Mouse (Mus musculus): Measurements from ENCODE around the gene Ttc23. TPM values are rescaled to one million over a fixed set of nuclear protein-coding genes. Genes with fewer than 3 reads are reported as not detected.
A peak's percentile ranks its signal among the peaks of the same experiment; 100 is the strongest.

Ttc23 gene
- 14.4 and 17.3 TPM in 2 replicates for polyA plus RNA-seq (2015; fragmentation: Nextera tagmentation; extraction: Ambion mirVana)

- DNase-seq (ENCODE audit: low spot score) = peak; percentile 95
These were observed at the start of gene Ttc23 for GRCm38 (mm10) chr7:67647277-67647676. Gene Ttc23 (plus strand): TSS chr7:67647410.

GRCm38 (mm10) chr7:67598050-67598449, 49.2 kb upstream of the Ttc23 start:
- Histone ChIP-seq H3K9ac (replicated peaks; ENCODE audit: low read depth) (no peak overlapping the region), H3K4me1 (ENCODE audit: insufficient read depth, low read depth, low read length) (no peaks in the 10 kb centered on the region), H3K9me3 (ENCODE audit: low read length) (no peaks in the 10 kb centered on the region), H3K27ac (ENCODE audit: low read length) (no peak overlapping the region), H3K27me3 (replicated peaks; ENCODE audit: insufficient read depth, low read length) (no peaks in the 10 kb centered on the region), H3K4me3 (ENCODE audit: low read depth, low read length) (no peak overlapping the region), H3K36me3 (ENCODE audit: insufficient read depth, low read length) (no peaks in the 10 kb centered on the region), H3K4me2 (replicated peaks; ENCODE audit: low read depth, low read length) (no peak overlapping the region)
- no peak for TF ChIP-seq EP300 (IDR thresholded peaks at IDR 0.05)
- no peak for TF ChIP-seq CTCF (IDR thresholded peaks at IDR 0.05)
- no peak for ATAC-seq
- WGBS = 64% methylated on average over 3 of the region's 3 CpGs
- DNase-seq (ENCODE audit: low spot score) = peak; percentile 31

More at GRCm38 (mm10) chr7:67647277-67647676, at the start of gene Ttc23:
- peak; percentile 13; the same call in 1 of the 2 replicates for ATAC-seq
- no peaks in the 10 kb centered on the region for H3K36me3 ChIP-seq (ENCODE audit: insufficient read depth, low read length)
- TF ChIP-seq EP300 (IDR thresholded peaks at IDR 0.05) (no peak), CTCF (IDR thresholded peaks at IDR 0.05) (no peak)
- H3K27me3 ChIP-seq (replicated peaks; ENCODE audit: insufficient read depth, low read length) = no peaks in the 10 kb centered on the region
- H3K27ac ChIP-seq (ENCODE audit: low read length) = peak within 1 kb of the TSS; percentile 75
- H3K4me3 ChIP-seq (ENCODE audit: low read depth, low read length) = peak within 1 kb of the TSS; percentile 59
- peak within 1 kb of the TSS; percentile 76 for H3K4me2 ChIP-seq (replicated peaks; ENCODE audit: low read depth, low read length)
- WGBS = 4% methylated on average over 5 of the region's 5 CpGs
- peaks cover 3% of the 10 kb centered on the region; the same call in 1 of the 2 replicates for H3K4me1 ChIP-seq (ENCODE audit: insufficient read depth, low read depth, low read length)
- H3K9me3 ChIP-seq (ENCODE audit: low read length) = no peaks in the 10 kb centered on the region
- peak within 1 kb of the TSS; percentile 83 for H3K9ac ChIP-seq (replicated peaks; ENCODE audit: low read depth)

GRCm38 (mm10) chr7:67605114-67605513, 42.1 kb upstream of the Ttc23 start:
- Histone ChIP-seq H3K27me3 (replicated peaks; ENCODE audit: insufficient read depth, low read length) (no peaks in the 10 kb centered on the region), H3K27ac (ENCODE audit: low read length) (no peak overlapping the region), H3K9me3 (ENCODE audit: low read length) (no peaks in the 10 kb centered on the region), H3K4me3 (ENCODE audit: low read depth, low read length) (no peak overlapping the region), H3K36me3 (ENCODE audit: insufficient read depth, low read length) (no peaks in the 10 kb centered on the region), H3K4me2 (replicated peaks; ENCODE audit: low read depth, low read length) (no peak overlapping the region), H3K4me1 (ENCODE audit: insufficient read depth, low read depth, low read length) (no peaks in the 10 kb centered on the region), H3K9ac (replicated peaks; ENCODE audit: low read depth) (no peak overlapping the region)
- ATAC-seq (no peak), DNase-seq (ENCODE audit: low spot score) (no peak)
- no peak for TF ChIP-seq CTCF (IDR thresholded peaks at IDR 0.05)
- no peak for TF ChIP-seq EP300 (IDR thresholded peaks at IDR 0.05)
- WGBS = 78% methylated on average over 6 of the region's 6 CpGs

GRCm38 (mm10) chr7:67606250-67606649, 41.0 kb upstream of the Ttc23 start:
- TF ChIP-seq EP300 (IDR thresholded peaks at IDR 0.05) (no peak), CTCF (IDR thresholded peaks at IDR 0.05) (no peak)
- Histone ChIP-seq H3K4me2 (replicated peaks; ENCODE audit: low read depth, low read length) (no peak overlapping the region), H3K27ac (ENCODE audit: low read length) (no peak overlapping the region), H3K4me1 (ENCODE audit: insufficient read depth, low read depth, low read length) (no peaks in the 10 kb centered on the region), H3K36me3 (ENCODE audit: insufficient read depth, low read length) (no peaks in the 10 kb centered on the region), H3K9ac (replicated peaks; ENCODE audit: low read depth) (no peak overlapping the region), H3K9me3 (ENCODE audit: low read length) (no peaks in the 10 kb centered on the region), H3K4me3 (ENCODE audit: low read depth, low read length) (no peak overlapping the region), H3K27me3 (replicated peaks; ENCODE audit: insufficient read depth, low read length) (no peaks in the 10 kb centered on the region)
- ATAC-seq (no peak), DNase-seq (ENCODE audit: low spot score) (no peak)
- 67% methylated on average over 1 of the region's 1 CpGs for WGBS

- Histone ChIP-seq H3K4me2 (replicated peaks; ENCODE audit: low read depth, low read length) (no peak overlapping the region), H3K4me1 (ENCODE audit: insufficient read depth, low read depth, low read length) (no peaks in the 10 kb centered on the region), H3K9me3 (ENCODE audit: low read length) (no peaks in the 10 kb centered on the region), H3K36me3 (ENCODE audit: insufficient read depth, low read length) (no peaks in the 10 kb centered on the region), H3K27me3 (replicated peaks; ENCODE audit: insufficient read depth, low read length) (no peaks in the 10 kb centered on the region), H3K27ac (ENCODE audit: low read length) (no peak overlapping the region), H3K4me3 (ENCODE audit: low read depth, low read length) (no peak overlapping the region), H3K9ac (replicated peaks; ENCODE audit: low read depth) (no peak overlapping the region)
- DNase-seq (ENCODE audit: low spot score) (peak; percentile 76), ATAC-seq (peak; percentile 68; the same call in 1 of the 2 replicates)
- TF ChIP-seq CTCF (IDR thresholded peaks at IDR 0.05) (no peak), EP300 (IDR thresholded peaks at IDR 0.05) (no peak)
- 68% methylated on average over 5 of the region's 5 CpGs for WGBS
These were observed 39.4 kb upstream of the Ttc23 start for GRCm38 (mm10) chr7:67607669-67608347.

- TF ChIP-seq EP300 (IDR thresholded peaks at IDR 0.05) = no peak
- no peak for TF ChIP-seq CTCF (IDR thresholded peaks at IDR 0.05)
- H3K27ac ChIP-seq (ENCODE audit: low read length) = no peak overlapping the region
These were observed 38.7 kb upstream of the Ttc23 start for GRCm38 (mm10) chr7:67608348-67609024.

More at GRCm38 (mm10) chr7:67608348-67609024, 38.7 kb upstream of the Ttc23 start:
- H3K4me3 ChIP-seq (ENCODE audit: low read depth, low read length) = no peak overlapping the region
- H3K27me3 ChIP-seq (replicated peaks; ENCODE audit: insufficient read depth, low read length) = no peaks in the 10 kb centered on the region
- no peaks in the 10 kb centered on the region for H3K36me3 ChIP-seq (ENCODE audit: insufficient read depth, low read length)
- H3K9ac ChIP-seq (replicated peaks; ENCODE audit: low read depth) = no peak overlapping the region
- no peaks in the 10 kb centered on the region for H3K9me3 ChIP-seq (ENCODE audit: low read length)
- ATAC-seq (no peak), DNase-seq (ENCODE audit: low spot score) (no peak)
- no peak overlapping the region for H3K4me2 ChIP-seq (replicated peaks; ENCODE audit: low read depth, low read length)
- 65% methylated on average over 4 of the region's 4 CpGs for WGBS
- H3K4me1 ChIP-seq (ENCODE audit: insufficient read depth, low read depth, low read length) = no peaks in the 10 kb centered on the region
